Mouse (Mus musculus) megakaryocyte, embryonic 14.5 days (primary cell): ENCODE measurements at regions not wholly inside any gene's neighbourhood (a gene's known extent, or its start where the extent isn't known, plus 50 kb on each side); places are given as distances from the start of the nearest gene placed in this dataset.

Source experiments
- FLI1 ChIP-seq: IDR thresholded peaks from 2 replicates; pipeline ENCODE4 v1.6.1; 2012; ENCODE audit warnings: low read length, inconsistent platforms, mixed read lengths
- GATA1 ChIP-seq: IDR thresholded peaks from 3 replicates; pipeline ENCODE4 v1.6.1; 2012; ENCODE audit warnings: mixed read lengths, low read length, inconsistent platforms, borderline replicate concordance

GRCm38 (mm10) chr9:43863609-43864397 lies 120.0 kb downstream of the Nectin1 start:
- no peak for TF ChIP-seq GATA1
- TF ChIP-seq FLI1: no peak
